In genomic region chr15:94544052-94544636, GRCm38 (mm10) we compare ENCODE assay signal across 8 mouse cellular contexts. TPM values are rescaled to one million over a fixed set of nuclear protein-coding genes. Genes with fewer than 3 reads are reported as not detected.
DNase-seq lines count a peak whose midpoint lies in the region; ATAC-seq lines count a peak whose summit lies in the region.

No protein-coding gene starts in this region.

- DNase-seq in lung, postnatal 36 days: no peak
- DNase-seq in adrenal gland, adult 2 months: no peak
- DNase-seq in cerebellum, adult 8-10 months: no peak

- no peak for ATAC-seq in lung, embryonic 15.5 days (ENCODE audit: borderline replicate concordance, extremely low read depth, low FRiP score, low TSS enrichment)
- no peak for ATAC-seq in embryonic facial prominence, embryonic 13.5 days (ENCODE audit: insufficient number of reproducible peaks, insufficient read depth, low FRiP score, low TSS enrichment, low read depth)
- no peak for ATAC-seq in intestine, embryonic 16.5 days
- no peak for ATAC-seq in neural tube, embryonic 14.5 days (ENCODE audit: low read depth)
- no peak for ATAC-seq in activated CD4-positive, CD25-positive, alpha-beta regulatory T cell, adult 4 months

- 36% methylated on average over 9 of the region's 9 CpGs for WGBS in lung, embryonic 15.5 days
- WGBS in embryonic facial prominence, embryonic 13.5 days: 42% methylated on average over 9 of the region's 9 CpGs
- 42% methylated on average over 9 of the region's 9 CpGs for WGBS in intestine, embryonic 16.5 days
- 45% methylated on average over 9 of the region's 9 CpGs for WGBS in neural tube, embryonic 14.5 days

- no peaks in the 10 kb centered on the region for H3K9me3 ChIP-seq in lung, embryonic 15.5 days
- H3K9me3 ChIP-seq in embryonic facial prominence, embryonic 13.5 days: no peaks in the 10 kb centered on the region
- no peaks in the 10 kb centered on the region for H3K9me3 ChIP-seq in intestine, embryonic 16.5 days (ENCODE audit: control insufficient read depth, low read length)
- no peaks in the 10 kb centered on the region for H3K9me3 ChIP-seq in neural tube, embryonic 14.5 days (ENCODE audit: control insufficient read depth, low read length)

- peak overlapping the region; percentile 69 for H3K9ac ChIP-seq in lung, embryonic 15.5 days
- H3K9ac ChIP-seq in embryonic facial prominence, embryonic 13.5 days: peak overlapping the region; percentile 80
- peak overlapping the region; percentile 86 for H3K9ac ChIP-seq in intestine, embryonic 16.5 days (ENCODE audit: low read depth, low read length)
- H3K9ac ChIP-seq in neural tube, embryonic 14.5 days (replicated peaks; ENCODE audit: low read depth, low read length): peak overlapping the region; percentile 58

- peak overlapping the region; percentile 83 for H3K4me2 ChIP-seq in lung, embryonic 15.5 days
- peak overlapping the region; percentile 81 for H3K4me2 ChIP-seq in embryonic facial prominence, embryonic 13.5 days
- H3K4me2 ChIP-seq in intestine, embryonic 16.5 days (ENCODE audit: low read depth, low read length): peak overlapping the region; percentile 67
- peak overlapping the region; percentile 50 for H3K4me2 ChIP-seq in neural tube, embryonic 14.5 days (ENCODE audit: low read depth, low read length)

- peak overlapping the region; percentile 84 for H3K4me3 ChIP-seq in lung, embryonic 15.5 days
- H3K4me3 ChIP-seq in embryonic facial prominence, embryonic 13.5 days: peak overlapping the region; percentile 86
- peak overlapping the region; percentile 94 for H3K4me3 ChIP-seq in intestine, embryonic 16.5 days (ENCODE audit: low read length)
- H3K4me3 ChIP-seq in neural tube, embryonic 14.5 days (ENCODE audit: low read depth, low read length): peak overlapping the region; percentile 83

- H3K27me3 ChIP-seq in lung, embryonic 15.5 days: no peaks in the 10 kb centered on the region
- no peaks in the 10 kb centered on the region for H3K27me3 ChIP-seq in embryonic facial prominence, embryonic 13.5 days
- no peaks in the 10 kb centered on the region for H3K27me3 ChIP-seq in intestine, embryonic 16.5 days (replicated peaks; ENCODE audit: control insufficient read depth, insufficient read depth, low read length)
- H3K27me3 ChIP-seq in neural tube, embryonic 14.5 days (ENCODE audit: control insufficient read depth, insufficient read depth, low read length): no peaks in the 10 kb centered on the region

- H3K36me3 ChIP-seq in lung, embryonic 15.5 days: no peaks in the 10 kb centered on the region
- 0 out of 2 replicates have a peak, but pooled peaks cover 2% of the 10 kb centered on the region for H3K36me3 ChIP-seq in embryonic facial prominence, embryonic 13.5 days
- 0 out of 2 replicates have a peak, but pooled peaks cover 1% of the 10 kb centered on the region for H3K36me3 ChIP-seq in intestine, embryonic 16.5 days (ENCODE audit: control insufficient read depth, insufficient read depth, low read length)
- no peaks in the 10 kb centered on the region for H3K36me3 ChIP-seq in neural tube, embryonic 14.5 days (ENCODE audit: control insufficient read depth, insufficient read depth, low read length)

- H3K4me1 ChIP-seq in lung, embryonic 15.5 days: peaks cover 10% of the 10 kb centered on the region; the same call in 1 of the 2 replicates
- peaks cover 7% of the 10 kb centered on the region for H3K4me1 ChIP-seq in embryonic facial prominence, embryonic 13.5 days
- H3K4me1 ChIP-seq in intestine, embryonic 16.5 days (ENCODE audit: control insufficient read depth, insufficient read depth, low read length): peaks cover 5% of the 10 kb centered on the region
- H3K4me1 ChIP-seq in neural tube, embryonic 14.5 days (ENCODE audit: control insufficient read depth, insufficient read depth, low read length): 0 out of 2 replicates have a peak, but pooled peaks cover 4% of the 10 kb centered on the region

- peak overlapping the region; percentile 75 for H3K27ac ChIP-seq in lung, embryonic 15.5 days
- peak overlapping the region; percentile 60; the same call in 1 of the 2 replicates for H3K27ac ChIP-seq in embryonic facial prominence, embryonic 13.5 days
- H3K27ac ChIP-seq in intestine, embryonic 16.5 days (ENCODE audit: low read length): peak overlapping the region; percentile 98
- no peak overlapping the region for H3K27ac ChIP-seq in neural tube, embryonic 14.5 days (ENCODE audit: low read depth, low read length)

RNA-seq across cellular contexts. Expression of gene Irak4, which starts 0.7 kb away (rescaled TPM):
- polyA plus RNA-seq in lung, embryonic 15.5 days (2015; fragmentation: Nextera tagmentation; extraction: Ambion mirVana): 8.3 and 9.9 TPM in 2 replicates
- 5.0 and 6.1 TPM in 2 replicates for polyA plus RNA-seq in embryonic facial prominence, embryonic 13.5 days (2015; fragmentation: Nextera tagmentation; extraction: Ambion mirVana)
- 22.3 and 23.6 TPM in 2 replicates for polyA plus RNA-seq in intestine, embryonic 16.5 days (2015; fragmentation: Nextera tagmentation; extraction: Ambion mirVana)
- 1.2 and 1.5 TPM in 2 replicates for polyA plus RNA-seq in neural tube, embryonic 14.5 days (2014; fragmentation: Nextera tagmentation; extraction: Ambion mirVana)
- 10 to 100 TPM; 31.4 to 37.2 TPM for polyA plus RNA-seq in activated CD4-positive, CD25-positive, alpha-beta regulatory T cell, adult 4 months (2017; shearing (Covaris generic))
- total RNA-seq in adrenal gland, adult 2 months (2021): 10 to 100 TPM; 13.4 to 18.6 TPM
- polyA plus RNA-seq in adrenal gland, adult 2 months (2012; rRNA removed): 8.6 and 9.2 TPM in 2 replicates

RNA-seq across cellular contexts. Expression of gene Pus7l, which starts 0.8 kb away (rescaled TPM):
- 7.9 and 8.7 TPM in 2 replicates for polyA plus RNA-seq in lung, embryonic 15.5 days (2015; fragmentation: Nextera tagmentation; extraction: Ambion mirVana)
- 10.3 and 10.6 TPM in 2 replicates for polyA plus RNA-seq in embryonic facial prominence, embryonic 13.5 days (2015; fragmentation: Nextera tagmentation; extraction: Ambion mirVana)
- 7.7 and 7.8 TPM in 2 replicates for polyA plus RNA-seq in intestine, embryonic 16.5 days (2015; fragmentation: Nextera tagmentation; extraction: Ambion mirVana)
- 7.1 and 8.4 TPM in 2 replicates for polyA plus RNA-seq in neural tube, embryonic 14.5 days (2014; fragmentation: Nextera tagmentation; extraction: Ambion mirVana)
- polyA plus RNA-seq in activated CD4-positive, CD25-positive, alpha-beta regulatory T cell, adult 4 months (2017; shearing (Covaris generic)): 1 to 10 TPM; 7.1 to 8.7 TPM
- 1 to 10 TPM; 2.9 to 3.1 TPM for total RNA-seq in adrenal gland, adult 2 months (2021)
- 2.0 and 2.1 TPM in 2 replicates for polyA plus RNA-seq in adrenal gland, adult 2 months (2012; rRNA removed)

RNA-seq across cellular contexts. Expression of gene Twf1, which starts 45.5 kb away (rescaled TPM):
- 86.1 and 88.7 TPM in 2 replicates for polyA plus RNA-seq in lung, embryonic 15.5 days (2015; fragmentation: Nextera tagmentation; extraction: Ambion mirVana)
- 72.8 and 76.9 TPM in 2 replicates for polyA plus RNA-seq in embryonic facial prominence, embryonic 13.5 days (2015; fragmentation: Nextera tagmentation; extraction: Ambion mirVana)
- 134 and 142 TPM in 2 replicates for polyA plus RNA-seq in intestine, embryonic 16.5 days (2015; fragmentation: Nextera tagmentation; extraction: Ambion mirVana)
- 75.5 and 85.6 TPM in 2 replicates for polyA plus RNA-seq in neural tube, embryonic 14.5 days (2014; fragmentation: Nextera tagmentation; extraction: Ambion mirVana)
- polyA plus RNA-seq in activated CD4-positive, CD25-positive, alpha-beta regulatory T cell, adult 4 months (2017; shearing (Covaris generic)): 10 to 100 TPM; 52.6 to 60.0 TPM
- 100 to 1,000 TPM in 1 of 2 experiments, 10 to 100 TPM in 1; 99.3 to 104 TPM for total RNA-seq in adrenal gland, adult 2 months (2021)
- 22.7 and 27.5 TPM in 2 replicates for polyA plus RNA-seq in adrenal gland, adult 2 months (2012; rRNA removed)
